Mouse (Mus musculus): Measurements from ENCODE around the gene Mptx1.
"Not testable (repeated sequence)": the region's sequence is repeated elsewhere in the genome, so short reads cannot be mapped to it uniquely, and the experiment has no call there.

Mptx1 gene

GRCm38 (mm10) chr1:174330218-174330617, at the start of gene Mptx1:
Gene Mptx1, plus strand, starts transcription at chr1:174330518.
- DNase-seq (ENCODE audit: low read depth) = no peak

- DNase-seq (ENCODE audit: low read depth) = no peak
Measured at GRCm38 (mm10) chr1:174303162-174303561, 27.2 kb upstream of the Mptx1 start.

- DNase-seq (ENCODE audit: low read depth) = no peak
Measured at GRCm38 (mm10) chr1:174317308-174317707, 13.0 kb upstream of the Mptx1 start.

- DNase-seq (ENCODE audit: low read depth) = not testable (repeated sequence)
Measured at GRCm38 (mm10) chr1:174353636-174354035, 23.3 kb downstream of the Mptx1 start.

- DNase-seq (ENCODE audit: low read depth) = no peak
Measured at GRCm38 (mm10) chr1:174354640-174355039, 24.3 kb downstream of the Mptx1 start.

GRCm38 (mm10) chr1:174364882-174365451, 34.6 kb downstream of the Mptx1 start, which contains the start of gene Olfr417:
Gene Olfr417, plus strand, starts transcription at chr1:174365122.
- no peak for DNase-seq (ENCODE audit: low read depth)

- no peak for DNase-seq (ENCODE audit: low read depth)
Measured at GRCm38 (mm10) chr1:174373799-174374198, 43.5 kb downstream of the Mptx1 start.
